Mouse (Mus musculus): ENCODE results near the gene Rom1. TPM values are rescaled to one million over a fixed set of nuclear protein-coding genes. Genes with fewer than 3 reads are reported as not detected.

Gene Rom1
- total RNA-seq, 2 experiments from 2014 or later = 1.2 to 3.0 TPM

Other genes starting within 250 kb of the Rom1 start
Only the 30 nearest of the 32 such genes appear.
- gene Wdr74, start 193.5 kb downstream of the Rom1 start, total RNA-seq (2015; ENCODE audit: low replicate concordance) = 7.9 and 61.9 TPM in 2 replicates
- gene Wdr74, start 193.5 kb downstream of the Rom1 start, total RNA-seq (2017; ENCODE audit: low replicate concordance) = 15.3 and 18.3 TPM in 2 replicates
- not detected in 2 replicates for gene 1700092M07Rik, start 188.6 kb downstream of the Rom1 start, total RNA-seq (2015; ENCODE audit: low replicate concordance)
- gene 1700092M07Rik, start 188.6 kb downstream of the Rom1 start, total RNA-seq (2017; ENCODE audit: low replicate concordance) = not detected in 2 replicates
- 105 and 119 TPM in 2 replicates for gene Stx5a, start 187.9 kb downstream of the Rom1 start, total RNA-seq (2015; ENCODE audit: low replicate concordance)
- gene Stx5a, start 187.9 kb downstream of the Rom1 start, total RNA-seq (2017; ENCODE audit: low replicate concordance) = 161 and 226 TPM in 2 replicates
- gene Nxf1, start 172.3 kb downstream of the Rom1 start, total RNA-seq (2015; ENCODE audit: low replicate concordance) = 135 and 146 TPM in 2 replicates
- 35.0 and 81.7 TPM in 2 replicates for gene Nxf1, start 172.3 kb downstream of the Rom1 start, total RNA-seq (2017; ENCODE audit: low replicate concordance)
- gene Tmem223, start 158.4 kb downstream of the Rom1 start, total RNA-seq (2015; ENCODE audit: low replicate concordance) = 9.4 and 11.0 TPM in 2 replicates
- gene Tmem223, start 158.4 kb downstream of the Rom1 start, total RNA-seq (2017; ENCODE audit: low replicate concordance) = 3.1 and 6.8 TPM in 2 replicates
- gene Tmem179b, start 154.9 kb downstream of the Rom1 start, total RNA-seq (2015; ENCODE audit: low replicate concordance) = 55.1 and 59.6 TPM in 2 replicates
- gene Tmem179b, start 154.9 kb downstream of the Rom1 start, total RNA-seq (2017; ENCODE audit: low replicate concordance) = 24.3 and 37.4 TPM in 2 replicates
- 1.2 and 5.9 TPM in 2 replicates for gene Taf6l, start 142.9 kb downstream of the Rom1 start, total RNA-seq (2015; ENCODE audit: low replicate concordance)
- 1.0 and 9.5 TPM in 2 replicates for gene Taf6l, start 142.9 kb downstream of the Rom1 start, total RNA-seq (2017; ENCODE audit: low replicate concordance)
- 21.5 and 23.0 TPM in 2 replicates for gene Polr2g, start 130.8 kb downstream of the Rom1 start, total RNA-seq (2015; ENCODE audit: low replicate concordance)
- gene Polr2g, start 130.8 kb downstream of the Rom1 start, total RNA-seq (2017; ENCODE audit: low replicate concordance) = 9.9 and 20.1 TPM in 2 replicates
- 0.42 TPM in 1 of 2 replicates, not detected in the other for gene Zbtb3, start 126.8 kb downstream of the Rom1 start, total RNA-seq (2015; ENCODE audit: low replicate concordance)
- 0.60 TPM in 1 of 2 replicates, not detected in the other for gene Zbtb3, start 126.8 kb downstream of the Rom1 start, total RNA-seq (2017; ENCODE audit: low replicate concordance)
- gene Ttc9c, start 110.0 kb downstream of the Rom1 start, total RNA-seq (2015; ENCODE audit: low replicate concordance) = 10.0 and 13.6 TPM in 2 replicates
- gene Ttc9c, start 110.0 kb downstream of the Rom1 start, total RNA-seq (2017; ENCODE audit: low replicate concordance) = 13.8 and 20.1 TPM in 2 replicates
- 14.4 and 27.4 TPM in 2 replicates for gene Hnrnpul2, start 109.3 kb downstream of the Rom1 start, total RNA-seq (2015; ENCODE audit: low replicate concordance)
- gene Hnrnpul2, start 109.3 kb downstream of the Rom1 start, total RNA-seq (2017; ENCODE audit: low replicate concordance) = 42.6 and 58.0 TPM in 2 replicates
- gene AC129217.1, start 99.6 kb downstream of the Rom1 start, total RNA-seq (2015; ENCODE audit: low replicate concordance) = 4.2 TPM in 1 of 2 replicates, not detected in the other
- gene AC129217.1, start 99.6 kb downstream of the Rom1 start, total RNA-seq (2017; ENCODE audit: low replicate concordance) = 14.8 TPM in 1 of 2 replicates, not detected in the other
- gene Bscl2, start 91.9 kb downstream of the Rom1 start, total RNA-seq (2015; ENCODE audit: low replicate concordance) = 28.8 and 40.3 TPM in 2 replicates
- 12.7 and 16.4 TPM in 2 replicates for gene Bscl2, start 91.9 kb downstream of the Rom1 start, total RNA-seq (2017; ENCODE audit: low replicate concordance)
- gene Gng3, start 90.2 kb downstream of the Rom1 start, total RNA-seq (2015; ENCODE audit: low replicate concordance) = not detected in 2 replicates
- gene Gng3, start 90.2 kb downstream of the Rom1 start, total RNA-seq (2017; ENCODE audit: low replicate concordance) = 0.56 TPM in 1 of 2 replicates, not detected in the other
- gene Lrrn4cl, start 78.6 kb downstream of the Rom1 start, total RNA-seq (2015; ENCODE audit: low replicate concordance) = not detected in 2 replicates
- not detected in 2 replicates for gene Lrrn4cl, start 78.6 kb downstream of the Rom1 start, total RNA-seq (2017; ENCODE audit: low replicate concordance)
- 18.6 and 20.6 TPM in 2 replicates for gene Ubxn1, start 57.9 kb downstream of the Rom1 start, total RNA-seq (2015; ENCODE audit: low replicate concordance)
- 43.0 and 65.7 TPM in 2 replicates for gene Ubxn1, start 57.9 kb downstream of the Rom1 start, total RNA-seq (2017; ENCODE audit: low replicate concordance)
- gene Uqcc3, start 48.4 kb downstream of the Rom1 start, total RNA-seq (2015; ENCODE audit: low replicate concordance) = 1.5 and 8.4 TPM in 2 replicates
- gene Uqcc3, start 48.4 kb downstream of the Rom1 start, total RNA-seq (2017; ENCODE audit: low replicate concordance) = 11.8 and 12.3 TPM in 2 replicates
- 24.2 and 24.4 TPM in 2 replicates for gene Lbhd1, start 45.6 kb downstream of the Rom1 start, total RNA-seq (2015; ENCODE audit: low replicate concordance)
- 6.0 and 23.1 TPM in 2 replicates for gene Lbhd1, start 45.6 kb downstream of the Rom1 start, total RNA-seq (2017; ENCODE audit: low replicate concordance)
- gene Gm49403, start 45.4 kb downstream of the Rom1 start, total RNA-seq (2015; ENCODE audit: low replicate concordance) = not detected in 2 replicates
- not detected in 2 replicates for gene Gm49403, start 45.4 kb downstream of the Rom1 start, total RNA-seq (2017; ENCODE audit: low replicate concordance)
- gene 1810009A15Rik, start 40.5 kb downstream of the Rom1 start, total RNA-seq (2015; ENCODE audit: low replicate concordance) = 14.6 and 21.3 TPM in 2 replicates
- 13.5 and 23.3 TPM in 2 replicates for gene 1810009A15Rik, start 40.5 kb downstream of the Rom1 start, total RNA-seq (2017; ENCODE audit: low replicate concordance)
- gene Gm49416, start 40.4 kb downstream of the Rom1 start, total RNA-seq (2015; ENCODE audit: low replicate concordance) = not detected in 2 replicates
- not detected in 2 replicates for gene Gm49416, start 40.4 kb downstream of the Rom1 start, total RNA-seq (2017; ENCODE audit: low replicate concordance)
- gene Ints5, start 36.4 kb downstream of the Rom1 start, total RNA-seq (2015; ENCODE audit: low replicate concordance) = 2.3 and 7.1 TPM in 2 replicates
- 4.7 and 5.4 TPM in 2 replicates for gene Ints5, start 36.4 kb downstream of the Rom1 start, total RNA-seq (2017; ENCODE audit: low replicate concordance)
- gene Ganab, start 31.3 kb downstream of the Rom1 start, total RNA-seq (2015; ENCODE audit: low replicate concordance) = 12.7 and 20.9 TPM in 2 replicates
- gene Ganab, start 31.3 kb downstream of the Rom1 start, total RNA-seq (2017; ENCODE audit: low replicate concordance) = 19.5 and 20.4 TPM in 2 replicates
- gene B3gat3, start 9.0 kb downstream of the Rom1 start, total RNA-seq (2015; ENCODE audit: low replicate concordance) = 12.5 and 14.2 TPM in 2 replicates
- gene B3gat3, start 9.0 kb downstream of the Rom1 start, total RNA-seq (2017; ENCODE audit: low replicate concordance) = 11.1 and 12.4 TPM in 2 replicates
- 1.7 and 4.8 TPM in 2 replicates for gene Eml3, start 196 bp upstream of the Rom1 start, total RNA-seq (2015; ENCODE audit: low replicate concordance)
- gene Eml3, start 196 bp upstream of the Rom1 start, total RNA-seq (2017; ENCODE audit: low replicate concordance) = 6.3 and 8.3 TPM in 2 replicates
- 16.9 and 22.8 TPM in 2 replicates for gene Mta2, start 12.5 kb upstream of the Rom1 start, total RNA-seq (2015; ENCODE audit: low replicate concordance)
- gene Mta2, start 12.5 kb upstream of the Rom1 start, total RNA-seq (2017; ENCODE audit: low replicate concordance) = 39.5 and 54.4 TPM in 2 replicates
- gene Tut1, start 24.5 kb upstream of the Rom1 start, total RNA-seq (2015; ENCODE audit: low replicate concordance) = 1.0 and 2.7 TPM in 2 replicates
- gene Tut1, start 24.5 kb upstream of the Rom1 start, total RNA-seq (2017; ENCODE audit: low replicate concordance) = 2.3 and 6.8 TPM in 2 replicates
- gene Eef1g, start 37.7 kb upstream of the Rom1 start, total RNA-seq (2015; ENCODE audit: low replicate concordance) = 181 and 213 TPM in 2 replicates
- gene Eef1g, start 37.7 kb upstream of the Rom1 start, total RNA-seq (2017; ENCODE audit: low replicate concordance) = 105 and 149 TPM in 2 replicates
- 19.0 and 20.0 TPM in 2 replicates for gene Ahnak, start 59.9 kb upstream of the Rom1 start, total RNA-seq (2015; ENCODE audit: low replicate concordance)
- gene Ahnak, start 59.9 kb upstream of the Rom1 start, total RNA-seq (2017; ENCODE audit: low replicate concordance) = 24.3 and 30.2 TPM in 2 replicates
- gene Scgb1a1, start 158.6 kb upstream of the Rom1 start, total RNA-seq (2015; ENCODE audit: low replicate concordance) = not detected in 2 replicates
- not detected in 2 replicates for gene Scgb1a1, start 158.6 kb upstream of the Rom1 start, total RNA-seq (2017; ENCODE audit: low replicate concordance)